Mouse (Mus musculus): ENCODE measurements around the gene Olfr1370. TPM values are rescaled to one million over a fixed set of nuclear protein-coding genes. Genes with fewer than 3 reads are reported as not detected.

Olfr1370 gene
- polyA plus RNA-seq, 1 experiment from 2014 or later, result not detected

Other genes with a start within 250 kb of the Olfr1370 start
- gene Olfr1369-ps1, start 36.5 kb upstream of the Olfr1370 start, polyA plus RNA-seq (2015; fragmentation: Nextera tagmentation; extraction: Ambion mirVana), result 0.06 TPM in 1 of 2 replicates, not detected in the other
- gene Olfr263, start 54.7 kb upstream of the Olfr1370 start, polyA plus RNA-seq (2015; fragmentation: Nextera tagmentation; extraction: Ambion mirVana), result not detected in 2 replicates
- not detected in 2 replicates for gene Olfr1368, start 70.9 kb upstream of the Olfr1370 start, polyA plus RNA-seq (2015; fragmentation: Nextera tagmentation; extraction: Ambion mirVana)
- 98.8 and 101 TPM in 2 replicates for gene Trim27, start 104.5 kb upstream of the Olfr1370 start, polyA plus RNA-seq (2015; fragmentation: Nextera tagmentation; extraction: Ambion mirVana)
- not detected in 2 replicates for gene Gpx5, start 217.8 kb upstream of the Olfr1370 start, polyA plus RNA-seq (2015; fragmentation: Nextera tagmentation; extraction: Ambion mirVana)
- not detected in 2 replicates for gene Gpx6, start 237.2 kb upstream of the Olfr1370 start, polyA plus RNA-seq (2015; fragmentation: Nextera tagmentation; extraction: Ambion mirVana)